Mouse (Mus musculus) lung, adult 2 months (tissue): ENCODE data around the gene Hic1. TPM values are rescaled to one million over a fixed set of nuclear protein-coding genes. Genes with fewer than 3 reads are reported as not detected.

Source experiments
- DNase-seq: peaks from one replicate; pipeline ENCODE4 v3.0.0; 2022
- H3K4me1 ChIP-seq: fragments of 200-500 bp; 2 replicates; pipeline ENCODE4 v1.6.1; 2011; ENCODE audit warnings: low read length; ENCODE audit not compliant: control insufficient read depth, insufficient read depth
- H3K4me3 ChIP-seq: fragments of 200-500 bp; replicated peaks from 2 replicates; pipeline ENCODE3; 2011; ENCODE audit warnings: low read depth, mild to moderate bottlenecking, control low read depth, low read length; ENCODE audit errors: extremely low read depth
- CTCF ChIP-seq: fragments of 200-500 bp; IDR thresholded peaks from 2 replicates; pipeline ENCODE4 v1.5.1; 2011; ENCODE audit warnings: mild to moderate bottlenecking, low read length, control low read depth; ENCODE audit not compliant: insufficient read depth
- POLR2A ChIP-seq: fragments of 200-500 bp; IDR thresholded peaks from 2 replicates; pipeline ENCODE4 v1.6.1; 2011; ENCODE audit warnings: low read depth, mild to moderate bottlenecking, control low read depth, low read length, borderline replicate concordance; ENCODE audit errors: extremely low read depth
- WGBS: fragments of 180-500 bp; shearing (Covaris S2); methylation state at CpG from one replicate; pipeline ENCODE4 v1.1.7; 2018; 5-methylcytosine and 5-hydroxymethylcytosine counted together
- polyA plus RNA-seq: library from polyadenylated mRNA; depleted of rRNA; stranded (reverse); fragments of >200 nt; gene quantifications from 2 replicates; pipeline ENCODE4 v1.2.3, GENCODE M21; 2012

The Hic1 gene
- polyA plus RNA-seq, 1 experiment = 21.4 TPM

DNA sequence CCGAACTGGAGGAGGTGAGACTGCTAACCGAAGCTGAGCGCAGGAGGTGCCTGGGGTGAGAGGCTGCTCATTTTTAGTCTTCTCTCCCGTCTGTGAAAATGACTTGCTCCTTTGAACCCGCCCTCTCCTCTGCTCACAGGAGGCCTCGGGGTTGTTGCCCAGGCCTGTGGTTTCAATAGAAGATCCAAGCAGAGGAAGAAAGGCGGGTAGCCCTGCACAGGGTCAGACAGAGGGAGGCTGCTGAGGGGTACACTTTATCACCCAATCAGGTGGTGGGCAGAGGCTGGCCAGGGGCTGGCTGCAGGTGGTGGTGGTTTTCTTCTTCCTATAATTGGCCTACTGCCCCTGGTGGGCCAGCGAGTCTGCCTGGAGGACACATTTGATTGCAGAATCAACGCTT is 35.2 kb upstream of the Hic1 start:
- H3K4me1 ChIP-seq = peaks cover 3% of the 10 kb centered on the region; the same call in 1 of the 2 replicates
- H3K4me3 ChIP-seq = no peak overlapping the region
- no peak for DNase-seq
- TF ChIP-seq POLR2A = no peak
- TF ChIP-seq CTCF = no peak
- WGBS = 67% methylated on average over 9 of the region's 9 CpGs

GRCm38 (mm10) chr11:75203926-75204325 is 34.6 kb upstream of the Hic1 start:
- Histone ChIP-seq H3K4me1 (peaks cover 3% of the 10 kb centered on the region; the same call in 1 of the 2 replicates), H3K4me3 (no peak overlapping the region)
- no peak for TF ChIP-seq CTCF
- no peak for TF ChIP-seq POLR2A
- 85% methylated on average over 4 of the region's 4 CpGs for WGBS
- no peak for DNase-seq

- TF ChIP-seq CTCF (no peak), POLR2A (no peak)
- DNase-seq = no peak
- Histone ChIP-seq H3K4me1 (peaks cover 3% of the 10 kb centered on the region; the same call in 1 of the 2 replicates), H3K4me3 (no peak overlapping the region)
- WGBS = 40% methylated on average over 8 of the region's 8 CpGs
Measured at GRCm38 (mm10) chr11:75201721-75202120, 32.4 kb upstream of the Hic1 start.

DNA sequence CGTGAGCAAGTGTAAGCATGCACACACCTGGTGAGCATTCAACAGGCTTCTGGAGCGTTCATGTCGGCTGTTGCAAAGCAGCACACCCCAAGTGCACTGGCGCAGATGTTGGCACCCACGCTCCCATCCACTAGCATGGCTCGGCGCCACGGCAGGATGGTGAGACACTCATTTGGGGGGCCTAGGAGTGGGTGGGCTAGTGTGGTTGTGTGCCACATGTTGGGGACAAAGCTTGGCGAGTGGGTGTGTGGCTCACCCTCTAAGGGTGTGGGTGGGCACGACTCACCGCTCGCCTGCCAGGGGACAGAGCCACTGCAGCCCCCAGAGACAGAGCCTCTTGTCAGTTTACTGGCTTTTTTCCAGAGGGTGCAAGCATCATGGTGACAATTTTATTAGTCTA is 31.6 kb upstream of the Hic1 start:
- TF ChIP-seq POLR2A = no peak
- TF ChIP-seq CTCF = no peak
- WGBS = 91% methylated on average over 12 of the region's 12 CpGs
- Histone ChIP-seq H3K4me3 (no peak overlapping the region), H3K4me1 (peaks cover 3% of the 10 kb centered on the region; the same call in 1 of the 2 replicates)
- no peak for DNase-seq

DNA sequence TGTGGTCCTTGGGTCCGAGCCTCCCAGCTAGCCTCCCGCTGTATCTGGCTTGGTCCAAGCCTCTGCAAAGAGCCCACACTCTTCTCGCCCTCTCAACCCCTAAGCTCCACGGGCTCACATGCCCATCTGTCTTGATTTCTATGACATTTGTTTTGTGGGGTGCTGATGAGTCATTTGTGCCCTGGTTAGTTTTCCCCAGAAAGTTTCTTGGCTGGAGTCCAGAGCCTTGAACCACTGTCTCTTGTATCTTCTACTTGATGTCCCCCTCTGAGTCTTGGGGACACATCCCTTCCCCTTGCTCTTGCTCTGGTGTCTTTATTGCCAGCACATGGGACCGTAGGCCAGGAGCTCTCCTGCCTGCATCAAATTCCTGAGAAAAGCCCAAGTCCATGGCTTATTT is 30.6 kb upstream of the Hic1 start:
- no peak for TF ChIP-seq POLR2A
- no peak for TF ChIP-seq CTCF
- DNase-seq = no peak
- Histone ChIP-seq H3K4me3 (no peak overlapping the region), H3K4me1 (peaks cover 3% of the 10 kb centered on the region; the same call in 1 of the 2 replicates)
- WGBS = 69% methylated on average over 5 of the region's 5 CpGs

- DNase-seq = no peak
- peaks cover 7% of the 10 kb centered on the region; the same call in 1 of the 2 replicates for H3K4me1 ChIP-seq
- no peak overlapping the region for H3K4me3 ChIP-seq
- TF ChIP-seq POLR2A (no peak), CTCF (no peak)
- WGBS = 74% methylated on average over 4 of the region's 4 CpGs
Measured at GRCm38 (mm10) chr11:75198792-75199191, 29.5 kb upstream of the Hic1 start.

GRCm38 (mm10) chr11:75197956-75198355 is 28.6 kb upstream of the Hic1 start:
- no peak for DNase-seq
- TF ChIP-seq POLR2A = no peak
- no peak for TF ChIP-seq CTCF
- 51% methylated on average over 7 of the region's 7 CpGs for WGBS
- Histone ChIP-seq H3K4me3 (no peak overlapping the region), H3K4me1 (peaks cover 7% of the 10 kb centered on the region; the same call in 1 of the 2 replicates)

GRCm38 (mm10) chr11:75196131-75196530 is 26.8 kb upstream of the Hic1 start:
- TF ChIP-seq CTCF = no peak
- peaks cover 4% of the 10 kb centered on the region; the same call in 1 of the 2 replicates for H3K4me1 ChIP-seq
- no peak overlapping the region for H3K4me3 ChIP-seq
- DNase-seq = no peak
- WGBS = 72% methylated on average over 6 of the region's 6 CpGs

GRCm38 (mm10) chr11:75194850-75195461 is 25.6 kb upstream of the Hic1 start:
- Histone ChIP-seq H3K4me1 (peaks cover 4% of the 10 kb centered on the region; the same call in 1 of the 2 replicates), H3K4me3 (peak overlapping the region; percentile 52)
- peak; percentile 54 for DNase-seq
- TF ChIP-seq POLR2A = no peak
- TF ChIP-seq CTCF = no peak
- 2% methylated on average over 39 of the region's 39 CpGs for WGBS

DNA sequence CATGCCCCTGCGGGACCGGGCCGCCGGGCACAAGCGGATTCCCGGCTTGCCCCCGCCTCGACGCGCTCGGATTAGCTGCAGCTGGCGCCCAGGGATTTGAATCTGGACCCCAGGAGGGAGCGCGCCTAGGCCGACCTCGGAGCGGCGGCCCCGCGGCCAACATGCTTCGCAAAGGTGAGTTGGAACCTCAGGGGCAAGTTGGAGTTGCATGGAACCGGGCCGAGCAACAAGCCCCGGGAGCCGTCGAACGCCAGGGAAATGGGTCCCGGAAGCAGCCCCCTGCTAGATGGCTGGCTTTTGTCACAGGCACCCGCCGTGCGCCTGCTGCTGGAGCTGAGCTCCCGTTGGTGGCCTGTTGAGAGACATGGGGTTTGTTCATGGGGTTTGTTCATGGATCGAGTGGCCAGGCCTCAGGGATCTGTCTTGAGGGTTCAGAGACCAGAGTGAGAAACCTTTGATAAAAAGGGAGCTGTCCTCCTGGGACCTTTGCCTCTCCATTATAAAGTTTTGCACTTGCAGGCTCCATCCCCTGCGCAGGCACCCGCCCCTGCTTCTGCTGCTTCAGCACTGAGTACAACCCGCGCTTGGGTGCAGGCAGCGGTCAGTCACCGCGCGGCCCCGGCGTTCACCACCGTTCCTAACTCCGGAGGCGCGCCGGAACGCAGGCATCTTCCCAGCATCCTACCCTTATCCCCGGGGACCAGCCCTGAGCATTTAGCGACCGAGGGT is 25.0 kb upstream of the Hic1 start:
- no peak for TF ChIP-seq POLR2A
- no peak for TF ChIP-seq CTCF
- peak overlapping the region; percentile 52 for H3K4me3 ChIP-seq
- H3K4me1 ChIP-seq = peaks cover 4% of the 10 kb centered on the region; the same call in 1 of the 2 replicates
- under 1% methylated on average over 52 of the region's 52 CpGs for WGBS
- peak; percentile 42 for DNase-seq
